Comparison of ENCODE assay signal across 8 mouse cellular contexts in genomic region chr13:58808381-58808821, GRCm38 (mm10). TPM values are rescaled to one million over a fixed set of nuclear protein-coding genes. Genes with fewer than 3 reads are reported as not detected.
A peak's percentile ranks its signal among the peaks of the same experiment; 100 is the strongest.
DNase-seq lines count a peak whose midpoint lies in the region; ATAC-seq and TF ChIP-seq lines count a peak whose summit lies in the region.

No protein-coding gene starts in this region.

- H3K9me3 ChIP-seq in kidney, embryonic 14.5 days (ENCODE audit: control insufficient read depth, low read length), result no peaks in the 10 kb centered on the region; the same call in 1 of the 2 replicates
- peaks cover 2% of the 10 kb centered on the region; the same call in 1 of the 2 replicates for H3K9me3 ChIP-seq in liver, embryonic 13.5 days (replicated peaks)

- peak; percentile 47 for ATAC-seq in kidney, embryonic 14.5 days (ENCODE audit: low FRiP score, low TSS enrichment)
- no peak for ATAC-seq in liver, embryonic 13.5 days (ENCODE audit: low read depth)

- H3K4me1 ChIP-seq in kidney, embryonic 14.5 days (ENCODE audit: control insufficient read depth, insufficient read depth, low read length), result peaks cover 5% of the 10 kb centered on the region
- peaks cover 2% of the 10 kb centered on the region; the same call in 1 of the 2 replicates for H3K4me1 ChIP-seq in cortical plate, adult 2 months (ENCODE audit: control insufficient read depth, insufficient read depth, low read length)
- no peaks in the 10 kb centered on the region for H3K4me1 ChIP-seq in liver, embryonic 13.5 days (replicated peaks)

- peak overlapping the region; percentile 37; the same call in 1 of the 2 replicates for H3K9ac ChIP-seq in kidney, embryonic 14.5 days (ENCODE audit: low read depth, low read length)
- H3K9ac ChIP-seq in liver, embryonic 13.5 days, result no peak overlapping the region

- TF ChIP-seq POLR2A in cortical plate, adult 2 months (IDR thresholded peaks at IDR 0.05; ENCODE audit: extremely low read depth, insufficient read depth, low read length), result no peak

- no peak overlapping the region for H3K27ac ChIP-seq in kidney, embryonic 14.5 days (ENCODE audit: low read depth, low read length)
- peak overlapping the region; percentile 88 for H3K27ac ChIP-seq in cortical plate, adult 2 months (ENCODE audit: insufficient read depth, low read length)
- peak overlapping the region; percentile 78 for H3K27ac ChIP-seq in gastrocnemius, adult 2 months
- H3K27ac ChIP-seq in liver, embryonic 13.5 days, result no peak overlapping the region

- H3K4me2 ChIP-seq in kidney, embryonic 14.5 days (replicated peaks; ENCODE audit: low read depth, low read length), result peak overlapping the region; percentile 98
- peak overlapping the region; percentile 60 for H3K4me2 ChIP-seq in liver, embryonic 13.5 days

- H3K36me3 ChIP-seq in kidney, embryonic 14.5 days (ENCODE audit: control insufficient read depth, insufficient read depth, low read length), result no peaks in the 10 kb centered on the region
- no peaks in the 10 kb centered on the region for H3K36me3 ChIP-seq in liver, embryonic 13.5 days

- DNase-seq in kidney, postnatal 36 days, result no peak
- peak; percentile 37 for DNase-seq in gastrocnemius, adult 2 months
- DNase-seq in kidney, postnatal 14 days, result peak; percentile 14
- no peak for DNase-seq in liver, embryonic 13.5 days
- DNase-seq in retina, embryonic 14.5 days (ENCODE audit: low spot score), result peak; percentile 61
- no peak for DNase-seq in thymus, postnatal 0 days (ENCODE audit: low spot score)

- peaks cover 39% of the 10 kb centered on the region for H3K27me3 ChIP-seq in kidney, embryonic 14.5 days (ENCODE audit: control insufficient read depth, insufficient read depth, low read length)
- peaks cover 50% of the 10 kb centered on the region for H3K27me3 ChIP-seq in liver, embryonic 13.5 days

- no peak for TF ChIP-seq CTCF in cortical plate, adult 2 months (IDR thresholded peaks at IDR 0.05; ENCODE audit: extremely low read depth, insufficient read depth, low read length)
- TF ChIP-seq CTCF in gastrocnemius, adult 2 months (IDR thresholded peaks at IDR 0.05), result no peak

- H3K4me3 ChIP-seq in kidney, embryonic 14.5 days (ENCODE audit: low read length), result peak overlapping the region; percentile 47
- H3K4me3 ChIP-seq in cortical plate, adult 2 months (ENCODE audit: insufficient read depth, low read length), result peak overlapping the region; percentile 89
- H3K4me3 ChIP-seq in gastrocnemius, adult 2 months, result peak overlapping the region; percentile 75
- H3K4me3 ChIP-seq in liver, embryonic 13.5 days (replicated peaks), result 0 out of 2 replicates have a peak overlapping the region, but pooled peaks have one; percentile 11

- intact Hi-C loops in gastrocnemius, adult 2 months (cut with DNase I), result no loop called here

- WGBS in kidney, embryonic 14.5 days, result under 1% methylated on average over 31 of the region's 32 CpGs
- WGBS in liver, embryonic 13.5 days (ENCODE audit: insufficient replicate concordance), result 2% methylated on average over 32 of the region's 32 CpGs

RNA-seq across cellular contexts. Expression of gene Ntrk2, which starts 2.0 kb away (rescaled TPM):
- polyA plus RNA-seq in kidney, embryonic 14.5 days (2014; fragmentation: Nextera tagmentation; extraction: Ambion mirVana), result 3.4 and 5.6 TPM in 2 replicates
- polyA plus RNA-seq in cortical plate, adult 2 months (2012; rRNA removed), result 200 and 214 TPM in 2 replicates
- total RNA-seq in gastrocnemius, adult 2 months (2021), result 1 to 10 TPM; 3.9 to 4.5 TPM
- polyA plus RNA-seq in liver, embryonic 13.5 days (2015; fragmentation: Nextera tagmentation; extraction: Ambion mirVana), result 0.16 and 0.27 TPM in 2 replicates
- polyA plus RNA-seq in thymus, postnatal 0 days (2015; fragmentation: Nextera tagmentation; extraction: Ambion mirVana), result 1.0 and 1.2 TPM in 2 replicates

Comparison
In these comparisons a context has a peak if more than half of its experiments do, and no peak if none do; other contexts are left out.
1. DNase-seq: peak in gastrocnemius, adult 2 months (single experiment), kidney, postnatal 14 days (single experiment) and retina, embryonic 14.5 days (single experiment); none in kidney, postnatal 36 days (0 of 2), liver, embryonic 13.5 days (single experiment) and thymus, postnatal 0 days (single experiment).
2. H3K27ac ChIP-seq: peak in cortical plate, adult 2 months (single experiment) and gastrocnemius, adult 2 months (single experiment); none in kidney, embryonic 14.5 days (single experiment) and liver, embryonic 13.5 days (single experiment).
3. H3K4me3 ChIP-seq: peak in every context shown above with its lines; median percentile 89 in cortical plate, adult 2 months; 75 in gastrocnemius, adult 2 months; 47 in kidney, embryonic 14.5 days; 11 in liver, embryonic 13.5 days.
4. RNA of gene Ntrk2, which starts 2.0 kb away (polyA plus RNA-seq): 200 to 214 TPM in cortical plate, adult 2 months; 3.4 to 5.6 TPM in kidney, embryonic 14.5 days, 1.0 to 1.2 TPM in thymus, postnatal 0 days and 0.16 to 0.27 TPM in liver, embryonic 13.5 days; every median in the first group is over 10 times any median in the second.